Comparison of ENCODE assay signal across 19 mouse cellular contexts in genomic region chr6:22497306-22497705, GRCm38 (mm10).
"Had no signal": no experiment of that assay in that cellular context is flagged by ENCODE, and none has a peak within 500 bp of the region (broad histone marks: within the 10 kb centered on the region; RNA-seq: fewer than 3 reads in every experiment).

No protein-coding gene starts in this region.

- DNase-seq: kidney, adult 18-20 months; kidney, adult 9 months; kidney, postnatal 14 days; kidney, postnatal 4 days; layer of hippocampus, adult 9-11 months; liver, embryonic 13.5 days; right cerebral cortex, adult 18-20 months; right cerebral cortex, postnatal 14 days; right cerebral cortex, postnatal 4 days; thymus, postnatal 25 days had no signal

- H3K27me3 ChIP-seq: limb, embryonic 12.5 days; liver, embryonic 13.5 days; midbrain, embryonic 12.5 days; midbrain, embryonic 15.5 days; neural tube, embryonic 12.5 days; neural tube, embryonic 15.5 days had no signal

- H3K27ac ChIP-seq: hindbrain, postnatal 0 days; limb, embryonic 12.5 days; liver, embryonic 13.5 days; macrophage; midbrain, embryonic 12.5 days; midbrain, embryonic 15.5 days; neural tube, embryonic 12.5 days; neural tube, embryonic 15.5 days had no signal

- H3K4me2 ChIP-seq: limb, embryonic 12.5 days; liver, embryonic 13.5 days; midbrain, embryonic 12.5 days; midbrain, embryonic 15.5 days; neural tube, embryonic 12.5 days; neural tube, embryonic 15.5 days had no signal

- ATAC-seq: hindbrain, postnatal 0 days; inflammation-experienced regulatory T-cells, adult 6 months; intestine, embryonic 16.5 days; midbrain, embryonic 15.5 days had no signal

- H3K4me1 ChIP-seq: limb, embryonic 12.5 days; liver, embryonic 13.5 days; midbrain, embryonic 12.5 days; midbrain, embryonic 15.5 days; neural tube, embryonic 12.5 days; neural tube, embryonic 15.5 days had no signal

- H3K9ac ChIP-seq: limb, embryonic 12.5 days; liver, embryonic 13.5 days; midbrain, embryonic 12.5 days; midbrain, embryonic 15.5 days; neural tube, embryonic 12.5 days; neural tube, embryonic 15.5 days had no signal

- H3K9me3 ChIP-seq: limb, embryonic 12.5 days; liver, embryonic 13.5 days; midbrain, embryonic 12.5 days; midbrain, embryonic 15.5 days; neural tube, embryonic 12.5 days; neural tube, embryonic 15.5 days had no signal

- H3K36me3 ChIP-seq: limb, embryonic 12.5 days; liver, embryonic 13.5 days; midbrain, embryonic 12.5 days; midbrain, embryonic 15.5 days; neural tube, embryonic 12.5 days; neural tube, embryonic 15.5 days had no signal

- H3K4me3 ChIP-seq: limb, embryonic 12.5 days; liver, embryonic 13.5 days; midbrain, embryonic 12.5 days; midbrain, embryonic 15.5 days; neural tube, embryonic 12.5 days; neural tube, embryonic 15.5 days had no signal
